Mouse (Mus musculus): Measurements from ENCODE around the gene Agpat3. TPM values are rescaled to one million over a fixed set of nuclear protein-coding genes. Genes with fewer than 3 reads are reported as not detected.
A peak's percentile ranks its signal among the peaks of the same experiment; 100 is the strongest.

Agpat3 gene
- total RNA-seq, 2 experiments from 2014 or later: 247 to 258 TPM

- no peak for DNase-seq (ENCODE audit: low spot score in 2 of 2)
Observed at GRCm38 (mm10) chr10:78260916-78261650, 91.2 kb downstream of the Agpat3 start.

DNA sequence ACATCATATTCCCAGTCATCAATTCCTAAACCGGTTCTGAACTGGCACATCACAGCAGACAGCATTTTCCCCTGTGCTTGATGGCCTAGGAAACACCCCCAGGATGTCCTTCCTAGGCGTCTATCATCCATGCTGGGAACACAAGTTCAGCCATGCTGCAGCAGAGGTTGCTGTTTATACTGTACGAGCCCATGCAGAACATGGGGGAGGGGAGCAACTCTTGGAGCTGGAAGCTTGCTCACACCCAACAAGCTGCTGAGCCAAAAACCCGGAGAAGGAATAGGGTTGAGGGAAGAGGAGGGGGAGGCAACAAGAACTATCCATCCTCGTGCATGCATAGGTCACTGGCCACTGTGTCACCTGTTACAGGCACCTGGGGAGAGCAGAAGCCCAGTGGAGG lies 92.0 kb downstream of the Agpat3 start:
- DNase-seq (ENCODE audit: low spot score in 2 of 2): no peak

DNA sequence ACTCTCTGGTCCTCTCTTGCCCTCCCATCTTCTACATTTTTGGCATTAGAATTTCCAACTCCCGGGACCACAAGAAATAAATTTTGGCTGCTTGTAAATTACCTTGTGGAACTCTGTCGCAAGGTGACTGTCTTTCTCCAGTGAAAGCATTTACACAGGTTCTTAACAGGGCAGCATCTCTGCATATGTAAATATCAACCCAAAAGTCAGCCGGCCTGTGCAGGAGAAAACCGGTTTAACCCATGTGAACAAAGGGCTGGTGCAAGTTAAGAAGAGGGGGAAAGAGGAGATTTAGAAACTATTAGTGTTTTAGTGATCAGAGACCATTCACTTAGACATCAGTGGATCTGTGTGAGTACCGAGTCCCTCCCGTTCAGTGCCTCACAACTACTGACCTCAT lies 92.6 kb downstream of the Agpat3 start:
- no peak for DNase-seq (ENCODE audit: low spot score in 2 of 2)

DNA sequence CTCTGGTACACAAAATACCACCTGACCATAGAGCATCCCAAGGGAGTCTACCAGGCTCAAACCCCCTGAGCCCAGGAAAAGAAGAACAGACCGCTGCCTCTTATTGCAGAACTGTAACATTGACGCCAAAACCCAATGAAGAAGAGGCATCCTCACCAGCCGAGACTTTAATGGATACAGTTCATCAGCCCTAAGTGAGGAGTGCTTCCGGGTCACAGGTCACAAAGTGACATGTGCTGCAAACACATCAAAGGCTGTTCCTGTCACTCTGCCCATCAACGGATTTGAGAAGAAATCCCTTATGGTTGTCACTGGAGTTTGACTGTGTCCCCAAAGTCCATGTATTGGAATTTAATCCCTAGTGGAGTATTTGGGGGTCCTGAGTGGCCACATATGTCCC lies 93.1 kb downstream of the Agpat3 start:
- DNase-seq (ENCODE audit: low spot score in 2 of 2): no peak

DNA sequence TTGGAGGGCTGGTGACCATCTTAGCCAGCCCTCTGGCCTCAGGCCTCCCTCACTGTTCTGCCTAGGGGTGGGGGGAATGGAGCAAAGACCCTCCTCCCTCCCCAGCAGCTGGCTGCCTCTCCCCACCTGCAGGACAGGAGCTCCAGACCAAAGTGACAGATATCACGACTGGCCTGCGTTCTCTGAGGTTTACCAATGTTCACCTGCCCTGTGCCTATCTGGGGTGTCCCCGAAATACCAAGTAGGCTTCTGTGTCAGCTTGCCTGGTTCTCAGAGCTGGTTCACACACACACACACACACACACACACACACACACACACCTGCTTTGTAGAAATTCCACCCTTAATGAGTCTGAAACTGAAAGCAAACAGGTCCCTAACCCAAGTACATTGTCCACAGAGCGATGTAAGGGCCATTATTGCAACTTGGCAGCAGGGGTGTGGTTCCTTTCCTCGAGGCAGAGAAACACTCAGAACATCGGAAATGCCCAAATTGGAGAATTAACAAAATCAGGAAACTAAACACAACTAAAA lies 94.1 kb downstream of the Agpat3 start:
- DNase-seq (ENCODE audit: low spot score in 2 of 2): no peak

DNA sequence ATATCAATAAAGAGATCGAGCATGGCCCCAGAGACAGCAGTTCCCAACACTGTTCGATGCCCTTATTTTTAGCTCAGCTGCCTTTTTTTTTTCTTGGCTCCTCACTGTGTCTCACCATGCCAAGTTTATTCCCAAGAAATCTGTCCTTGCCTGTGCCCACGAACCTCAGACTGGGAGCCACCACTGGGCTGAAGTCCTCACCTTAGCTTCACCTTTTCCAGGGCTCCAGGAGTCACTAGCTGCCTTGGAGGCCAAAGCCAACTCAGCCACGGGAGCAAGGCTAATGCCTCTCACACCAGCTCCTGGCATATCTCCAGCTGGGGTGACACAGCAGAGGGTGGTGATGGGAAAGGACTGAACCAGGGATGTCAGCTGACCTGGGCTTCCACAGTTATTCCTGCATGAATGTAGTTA lies 96.6 kb downstream of the Agpat3 start:
- peak; percentile 25 to 35 for DNase-seq (ENCODE audit: low spot score in 2 of 2)

DNA sequence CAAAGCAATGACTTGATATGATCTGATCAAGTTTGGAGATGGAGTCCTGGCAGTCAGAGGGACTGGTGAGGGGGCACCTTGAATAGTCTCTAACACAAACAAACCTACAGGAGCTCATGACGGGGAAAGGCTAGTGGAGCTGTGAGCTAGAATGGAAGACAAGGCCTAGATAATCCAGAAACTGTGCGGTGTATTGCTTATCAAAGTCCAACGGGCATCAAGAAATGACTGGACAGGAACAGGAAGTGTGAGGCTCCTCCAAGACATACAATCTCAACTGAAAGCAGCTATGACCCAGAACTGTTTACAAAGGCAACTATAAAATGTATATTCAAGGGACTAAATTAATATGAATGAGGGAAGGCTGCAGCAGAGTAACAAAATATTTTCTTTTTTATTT lies 105.1 kb downstream of the Agpat3 start:
- DNase-seq (ENCODE audit: low spot score in 2 of 2): no peak

- DNase-seq (ENCODE audit: low spot score in 2 of 2): no peak
Observed at GRCm38 (mm10) chr10:78246725-78247124, 105.6 kb downstream of the Agpat3 start.

- no peak for DNase-seq (ENCODE audit: low spot score in 2 of 2)
Observed at GRCm38 (mm10) chr10:78245225-78245547, 107.1 kb downstream of the Agpat3 start.

DNA sequence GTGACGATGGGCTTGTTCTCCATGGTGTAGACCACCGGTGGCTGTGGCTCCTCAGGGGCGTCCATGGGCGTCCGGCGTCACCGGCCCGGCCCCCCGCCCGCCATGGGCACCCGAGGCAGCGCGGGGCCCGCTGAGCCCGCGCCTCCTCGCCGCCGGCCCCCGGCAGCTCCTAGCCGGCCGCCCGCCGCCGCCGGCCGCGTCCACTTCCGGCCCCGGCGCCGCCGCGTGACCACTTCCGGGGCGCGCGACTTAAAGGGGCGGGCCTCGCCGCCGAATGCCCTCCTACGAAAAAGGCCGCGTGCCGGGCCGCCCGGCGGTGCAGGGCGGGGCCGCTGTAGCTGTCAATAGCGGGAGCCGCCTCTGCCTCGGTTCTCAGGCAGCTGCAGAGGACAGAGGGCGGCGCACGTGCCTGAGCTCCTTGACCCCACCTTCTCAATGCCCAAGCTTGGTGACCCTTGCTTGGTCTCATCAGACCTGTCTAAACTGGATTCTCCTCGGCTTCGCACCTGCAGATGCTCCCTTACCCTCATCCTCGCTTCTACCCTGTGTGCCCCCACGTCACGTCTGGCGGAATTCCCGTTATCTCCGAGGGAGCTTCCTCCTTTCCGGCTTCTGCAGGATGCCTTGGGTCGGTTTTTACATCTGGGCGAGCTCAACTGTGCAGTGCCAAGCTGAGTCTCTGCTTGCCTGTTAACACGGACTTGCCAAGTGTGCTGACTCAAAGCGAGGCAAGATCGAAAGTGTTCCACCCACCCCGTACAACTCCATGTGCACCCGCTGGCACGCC lies 107.7 kb downstream of the Agpat3 start, which contains the start of gene Trappc10:
Gene Trappc10, minus strand, starts transcription at position 204 of the 787 bp plus-strand sequence.
- peak; percentile 83 to 89 for DNase-seq (ENCODE audit: low spot score in 2 of 2)

DNA sequence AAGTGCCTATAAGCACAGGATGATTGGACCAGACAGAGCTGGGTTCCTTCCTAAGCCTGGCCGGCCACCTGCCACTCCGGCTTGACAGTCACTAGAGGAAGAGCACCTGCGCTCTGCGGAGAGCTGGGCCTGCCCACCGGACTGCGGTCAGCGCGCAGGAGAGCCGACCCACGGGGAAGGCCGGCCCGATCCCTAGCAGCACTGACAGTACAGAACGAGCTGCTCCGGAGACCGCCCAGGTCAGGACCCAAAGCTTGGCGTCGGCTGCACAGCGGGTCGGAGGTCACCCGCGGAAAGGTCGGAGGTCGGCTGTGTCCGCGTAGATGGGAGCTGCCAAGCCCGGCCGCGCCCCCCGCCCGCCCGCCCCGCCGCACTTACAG lies 108.2 kb downstream of the Agpat3 start:
- peak in 1 of 2 experiments; percentile 46 for DNase-seq (ENCODE audit: low spot score in 2 of 2)

GRCm38 (mm10) chr10:78238926-78239325 lies 113.4 kb downstream of the Agpat3 start:
- no peak for DNase-seq (ENCODE audit: low spot score in 2 of 2)

DNA sequence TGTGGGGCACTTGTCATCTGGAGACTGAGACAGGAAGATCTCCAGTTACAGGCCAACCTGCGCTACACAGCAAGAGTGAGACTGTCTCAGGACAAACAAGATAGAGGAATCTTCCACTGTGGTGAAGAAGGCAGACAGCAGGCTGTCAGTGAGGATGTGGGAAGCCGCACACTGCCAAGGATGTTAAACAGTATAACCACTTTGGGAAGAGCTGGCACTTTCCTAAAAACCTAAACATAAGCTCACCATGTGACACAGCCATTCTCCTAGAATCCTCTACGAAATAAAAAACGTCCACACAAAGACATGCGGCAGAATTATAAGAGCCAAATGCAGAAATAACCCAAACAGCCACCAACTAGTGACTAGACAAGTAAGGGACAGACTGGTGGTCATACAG lies 114.0 kb downstream of the Agpat3 start:
- no peak for DNase-seq (ENCODE audit: low spot score in 2 of 2)

DNA sequence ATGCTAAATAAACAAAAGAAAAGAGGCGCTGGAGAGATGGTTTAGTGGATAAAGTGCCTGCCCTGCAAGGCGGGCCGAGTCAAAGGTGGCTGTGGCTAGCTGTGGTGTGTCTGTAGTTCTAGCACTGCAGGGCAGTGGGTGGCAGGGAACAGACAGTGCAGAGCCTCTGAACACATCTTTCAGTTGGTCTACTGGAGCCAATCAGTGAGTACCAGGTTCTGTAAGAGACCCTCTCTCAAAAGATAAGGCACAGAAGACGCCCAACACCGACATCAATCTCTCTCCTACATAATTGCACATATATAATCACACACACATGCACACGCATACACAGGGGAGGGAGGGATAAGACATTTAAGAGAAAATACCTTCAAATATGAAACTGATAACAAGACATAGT lies 114.5 kb downstream of the Agpat3 start:
- DNase-seq (ENCODE audit: low spot score in 2 of 2): no peak

GRCm38 (mm10) chr10:78236885-78237629 lies 115.2 kb downstream of the Agpat3 start:
- peak in 1 of 2 experiments; percentile 30 for DNase-seq (ENCODE audit: low spot score in 2 of 2)

DNA sequence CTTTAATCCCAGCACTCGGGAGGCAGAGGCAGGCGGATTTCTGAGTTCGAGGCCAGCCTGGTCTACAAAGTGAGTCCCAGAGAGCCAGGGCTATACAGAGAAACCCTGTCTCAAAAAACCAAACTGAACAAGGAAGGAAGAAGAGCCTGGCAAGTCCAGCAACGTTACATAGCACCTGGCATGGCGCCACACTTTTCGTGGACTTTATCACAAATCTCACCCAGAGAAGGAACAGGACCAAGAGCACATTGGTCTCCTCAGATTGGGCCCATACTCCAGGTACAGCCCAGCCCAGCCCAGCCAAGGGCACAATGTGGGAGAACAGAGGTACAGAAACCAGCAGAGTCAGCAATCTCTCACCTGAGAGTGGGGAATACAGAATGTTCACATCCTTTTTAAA lies 118.5 kb downstream of the Agpat3 start:
- no peak for DNase-seq (ENCODE audit: low spot score in 2 of 2)

DNA sequence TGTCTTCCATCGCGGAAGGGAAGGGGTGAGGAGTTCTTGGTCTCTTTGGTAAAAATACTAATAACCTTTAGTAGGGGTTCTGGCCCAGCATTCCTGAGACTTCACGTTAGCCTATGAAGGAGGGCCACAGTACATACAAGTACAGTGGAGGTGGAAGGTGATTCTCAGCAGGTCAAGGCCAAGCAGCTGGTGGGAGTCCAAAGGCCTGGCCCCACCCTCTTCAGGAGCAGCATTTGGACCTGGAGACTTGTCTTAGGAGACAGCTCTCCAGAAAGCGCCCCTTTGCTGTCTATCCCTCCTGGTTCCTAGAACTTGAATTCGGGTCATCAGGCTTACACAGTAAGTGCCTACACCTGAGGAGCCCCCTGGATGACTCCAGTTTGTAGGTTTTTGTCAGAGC lies 119.1 kb downstream of the Agpat3 start:
- DNase-seq (ENCODE audit: low spot score in 2 of 2): no peak

DNA sequence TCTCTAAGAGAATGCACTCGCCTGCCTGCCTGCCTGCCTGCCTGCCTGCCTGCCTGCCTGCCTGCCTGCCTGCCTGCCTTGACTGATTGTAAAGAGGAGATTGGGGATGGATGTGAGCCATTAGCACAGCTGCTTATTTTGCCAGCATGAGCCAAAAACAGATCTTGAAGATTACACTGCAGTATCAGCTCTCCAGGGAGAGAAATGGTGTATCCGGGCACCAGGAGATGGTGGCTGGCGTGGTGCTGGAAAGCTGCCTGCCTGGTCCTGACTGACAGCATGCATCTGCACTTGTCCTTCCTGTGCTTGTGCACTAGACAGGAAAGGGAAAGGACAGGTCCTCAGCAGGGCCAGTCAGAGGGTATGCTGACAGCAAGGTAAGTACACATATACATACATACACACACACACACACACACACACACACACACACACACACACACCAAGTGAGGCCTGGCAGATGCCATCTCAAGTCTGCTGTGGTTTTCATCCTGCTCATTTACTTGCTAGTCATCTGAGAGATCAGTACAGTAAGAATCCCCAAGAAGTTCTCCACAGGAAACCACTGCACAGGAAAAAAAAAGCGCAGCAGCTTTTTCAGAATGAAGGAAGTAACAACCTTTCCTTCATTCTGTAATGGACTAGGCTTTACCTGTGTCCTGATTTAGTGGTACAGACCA lies 119.8 kb downstream of the Agpat3 start:
- DNase-seq (ENCODE audit: low spot score in 2 of 2): no peak

DNA sequence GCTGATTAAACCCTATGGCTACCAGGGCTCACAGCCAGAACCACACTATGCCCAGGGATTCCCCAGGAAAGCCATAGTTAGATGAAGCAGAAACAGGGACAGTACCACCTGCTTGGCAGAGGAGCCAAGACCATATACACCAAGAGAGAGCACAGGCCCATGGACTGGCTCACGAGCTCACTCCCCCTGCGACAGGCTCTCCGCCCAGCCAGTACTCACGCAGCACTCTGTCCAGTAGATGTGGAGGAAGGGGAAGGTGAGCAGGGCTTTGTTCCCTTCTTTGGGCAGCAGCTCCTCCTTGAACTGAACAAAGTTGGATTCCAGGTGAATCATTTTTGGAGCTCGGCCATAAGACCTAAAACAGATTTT lies 123.7 kb downstream of the Agpat3 start:
- no peak for DNase-seq (ENCODE audit: low spot score in 2 of 2)

DNA sequence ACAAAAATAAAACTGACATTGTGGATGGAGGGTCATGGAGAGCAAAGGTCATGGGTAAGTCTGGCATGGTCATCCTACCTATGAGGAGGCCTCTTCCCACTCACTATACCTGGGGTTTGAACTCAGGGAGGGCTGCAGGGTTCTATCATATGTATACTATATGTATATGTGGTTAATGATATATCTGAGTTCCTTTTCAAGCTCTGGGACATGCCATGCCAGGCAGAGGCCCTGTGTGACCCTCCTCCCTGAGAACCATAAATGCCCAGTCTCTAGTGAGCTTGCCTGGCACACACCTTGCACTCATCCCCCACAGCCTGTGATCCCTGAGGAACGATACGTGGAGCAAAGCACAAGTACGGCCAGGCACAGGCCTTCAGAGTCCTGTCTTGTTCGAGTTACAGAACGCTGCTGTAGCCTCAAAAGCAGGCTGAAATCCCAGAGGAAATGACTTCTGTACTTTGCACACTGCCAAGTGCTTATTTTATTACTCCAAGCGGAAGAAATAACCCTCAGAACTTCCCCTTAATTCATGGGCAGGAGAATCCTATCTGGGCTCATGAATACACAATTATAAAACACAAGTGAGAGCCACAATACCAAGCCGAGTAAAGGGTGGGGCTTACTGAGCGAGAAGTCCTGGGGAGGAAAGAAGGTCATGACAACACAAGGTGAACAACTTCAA lies 124.3 kb downstream of the Agpat3 start:
- no peak for DNase-seq (ENCODE audit: low spot score in 2 of 2)

GRCm38 (mm10) chr10:78224136-78224535 lies 128.2 kb downstream of the Agpat3 start:
- DNase-seq (ENCODE audit: low spot score in 2 of 2): no peak

Measured in layer of hippocampus, postnatal 10 days (tissue).